Mouse (Mus musculus) ES-E14 (cell line): Measurements from ENCODE around the gene Cog5.

Experiments
- CHD2 ChIP-seq: IDR thresholded peaks from 2 replicates; pipeline ENCODE4 v1.6.1; 2014; ENCODE audit warnings: mild to moderate bottlenecking, low read depth, low read length, inconsistent platforms
- HCFC1 ChIP-seq: IDR thresholded peaks from 2 replicates; pipeline ENCODE4 v1.6.1; 2012; ENCODE audit warnings: low read length, inconsistent platforms, borderline replicate concordance; ENCODE audit not compliant: insufficient read depth
- MAFK ChIP-seq: IDR thresholded peaks from 2 replicates; pipeline ENCODE4 v1.6.1; 2014; ENCODE audit warnings: mild to moderate bottlenecking, low read depth, low read length, inconsistent platforms; ENCODE audit not compliant: insufficient read depth
- ZC3H11A ChIP-seq: IDR thresholded peaks from 2 replicates; pipeline ENCODE4 v1.6.1; 2012; ENCODE audit warnings: low read depth, mild to moderate bottlenecking, inconsistent platforms, low read length, borderline replicate concordance
- ZNF384 ChIP-seq: IDR thresholded peaks from 2 replicates; pipeline ENCODE4 v1.6.1; 2012; ENCODE audit warnings: low read depth, low read length, inconsistent platforms

- TF ChIP-seq ZNF384 (no peak), HCFC1 (no peak), MAFK (no peak), CHD2 (no peak), ZC3H11A (no peak)
Observed at GRCm38 (mm10) chr12:31976544-31976943, 321.9 kb downstream of the Cog5 start.
